12 mouse cellular contexts compared by ENCODE assay signal in genomic region chr17:14302356-14302755, GRCm38 (mm10). TPM values are rescaled to one million over a fixed set of nuclear protein-coding genes. Genes with fewer than 3 reads are reported as not detected.
A peak's percentile ranks its signal among the peaks of the same experiment; 100 is the strongest.
DNase-seq lines count a peak whose midpoint lies in the region; ATAC-seq lines count a peak whose summit lies in the region.
"Had no signal": no experiment of that assay in that cellular context is flagged by ENCODE, and none has a peak within 500 bp of the region (broad histone marks: within the 10 kb centered on the region; RNA-seq: fewer than 3 reads in every experiment).

No protein-coding gene starts in this region.

- WGBS in forebrain, embryonic 14.5 days = 34% methylated on average over 6 of the region's 6 CpGs
- WGBS in forebrain, embryonic 11.5 days = 41% methylated on average over 6 of the region's 6 CpGs
- WGBS in neural tube, embryonic 13.5 days = 14% methylated on average over 6 of the region's 6 CpGs

- no peaks in the 10 kb centered on the region for H3K27me3 ChIP-seq in forebrain, embryonic 14.5 days (replicated peaks; ENCODE audit: control insufficient read depth, insufficient read depth, low read length)
- no peaks in the 10 kb centered on the region for H3K27me3 ChIP-seq in forebrain, embryonic 11.5 days (ENCODE audit: control insufficient read depth, insufficient read depth, low read length)
- H3K27me3 ChIP-seq in neural tube, embryonic 13.5 days = no peaks in the 10 kb centered on the region
- H3K27me3 ChIP-seq: embryonic facial prominence, embryonic 13.5 days; intestine, embryonic 15.5 days had no signal

- H3K4me3 ChIP-seq in forebrain, embryonic 14.5 days (ENCODE audit: low read depth, low read length) = no peak overlapping the region
- no peak overlapping the region for H3K4me3 ChIP-seq in forebrain, embryonic 11.5 days (ENCODE audit: low read depth, low read length)
- no peak overlapping the region for H3K4me3 ChIP-seq in neural tube, embryonic 13.5 days
- H3K4me3 ChIP-seq: embryonic facial prominence, embryonic 13.5 days; heart, embryonic 13.5 days; intestine, embryonic 15.5 days had no signal

- H3K4me1 ChIP-seq in forebrain, embryonic 14.5 days (ENCODE audit: control insufficient read depth, insufficient read depth, low read length) = no peaks in the 10 kb centered on the region
- no peaks in the 10 kb centered on the region for H3K4me1 ChIP-seq in forebrain, embryonic 11.5 days (replicated peaks; ENCODE audit: control insufficient read depth, insufficient read depth, low read length)
- peaks cover 16% of the 10 kb centered on the region for H3K4me1 ChIP-seq in neural tube, embryonic 13.5 days (replicated peaks)
- H3K4me1 ChIP-seq: heart, embryonic 13.5 days; intestine, embryonic 15.5 days had no signal

- H3K27ac ChIP-seq in forebrain, embryonic 14.5 days (ENCODE audit: low read depth, low read length) = no peak overlapping the region
- no peak overlapping the region for H3K27ac ChIP-seq in forebrain, embryonic 11.5 days (ENCODE audit: low read depth, low read length)
- no peak overlapping the region for H3K27ac ChIP-seq in neural tube, embryonic 13.5 days (replicated peaks)
- H3K27ac ChIP-seq: embryonic facial prominence, embryonic 13.5 days; heart, embryonic 13.5 days; intestine, embryonic 15.5 days had no signal

- DNase-seq in forebrain, embryonic 14.5 days (ENCODE audit: low spot score) = peak; percentile 30
- no peak for DNase-seq in forebrain, embryonic 11.5 days (ENCODE audit: low spot score)
- DNase-seq in left cerebral cortex, postnatal 4 days = peak; percentile 29
- no peak for DNase-seq in left cerebral cortex, postnatal 14 days (ENCODE audit: low spot score in 2 of 2)
- peak; percentile 46 for DNase-seq in embryo, embryonic 10.5 days (ENCODE audit: low spot score)
- no peak for DNase-seq in spleen, postnatal 4 days (ENCODE audit: low spot score in 2 of 2)
- no peak for DNase-seq in urinary bladder, postnatal 25 days (ENCODE audit: low spot score)
- DNase-seq: liver had no signal

- H3K36me3 ChIP-seq in forebrain, embryonic 14.5 days (ENCODE audit: control insufficient read depth, insufficient read depth, low read length) = no peaks in the 10 kb centered on the region
- H3K36me3 ChIP-seq in forebrain, embryonic 11.5 days (ENCODE audit: control insufficient read depth, insufficient read depth, low read length) = no peaks in the 10 kb centered on the region
- no peaks in the 10 kb centered on the region for H3K36me3 ChIP-seq in neural tube, embryonic 13.5 days
- H3K36me3 ChIP-seq: embryonic facial prominence, embryonic 13.5 days; heart, embryonic 13.5 days; intestine, embryonic 15.5 days had no signal

- intact Hi-C loops in left cerebral cortex, postnatal 4 days (cut with DNase I) = no loop called here
- intact Hi-C loops in left cerebral cortex, postnatal 14 days (cut with DNase I) = no loop called here

- no peaks in the 10 kb centered on the region for H3K9me3 ChIP-seq in forebrain, embryonic 14.5 days (replicated peaks; ENCODE audit: control insufficient read depth, low read length)
- H3K9me3 ChIP-seq in forebrain, embryonic 11.5 days (ENCODE audit: control insufficient read depth, low read length) = no peaks in the 10 kb centered on the region; the same call in 1 of the 2 replicates
- no peaks in the 10 kb centered on the region for H3K9me3 ChIP-seq in neural tube, embryonic 13.5 days
- H3K9me3 ChIP-seq: embryonic facial prominence, embryonic 13.5 days; intestine, embryonic 15.5 days had no signal

- H3K4me2 ChIP-seq in forebrain, embryonic 14.5 days (ENCODE audit: low read length) = no peak overlapping the region
- no peak overlapping the region for H3K4me2 ChIP-seq in forebrain, embryonic 11.5 days (ENCODE audit: low read depth, low read length, severe bottlenecking)
- no peak overlapping the region for H3K4me2 ChIP-seq in neural tube, embryonic 13.5 days
- H3K4me2 ChIP-seq: embryonic facial prominence, embryonic 13.5 days; heart, embryonic 13.5 days; intestine, embryonic 15.5 days had no signal

- no peak for ATAC-seq in forebrain, embryonic 14.5 days
- no peak; the same call in 1 of the 2 replicates for ATAC-seq in forebrain, embryonic 11.5 days (replicated peaks; ENCODE audit: low FRiP score)
- peak; percentile 83 for ATAC-seq in neural tube, embryonic 13.5 days (ENCODE audit: low read depth)
- ATAC-seq: intestine, embryonic 15.5 days had no signal

- H3K9ac ChIP-seq in forebrain, embryonic 14.5 days (ENCODE audit: low read length) = no peak overlapping the region
- no peak overlapping the region for H3K9ac ChIP-seq in forebrain, embryonic 11.5 days (ENCODE audit: low read length)
- H3K9ac ChIP-seq in neural tube, embryonic 13.5 days = no peak overlapping the region
- H3K9ac ChIP-seq: embryonic facial prominence, embryonic 13.5 days; heart, embryonic 13.5 days; intestine, embryonic 15.5 days had no signal

RNA-seq across cellular contexts. Expression of gene Smoc2, which starts 23.1 kb away (rescaled TPM):
- 1.3 and 2.2 TPM in 2 replicates for polyA plus RNA-seq in forebrain, embryonic 14.5 days (2014; fragmentation: Nextera tagmentation; extraction: Ambion mirVana)
- polyA plus RNA-seq in forebrain, embryonic 11.5 days (2014; fragmentation: Nextera tagmentation; extraction: Ambion mirVana) = 8.2 and 10.3 TPM in 2 replicates
- 1 to 10 TPM; 3.6 to 4.1 TPM for total RNA-seq in left cerebral cortex, postnatal 4 days (2021)
- total RNA-seq in left cerebral cortex, postnatal 14 days (2021) = 1 to 10 TPM; 7.4 to 9.0 TPM
- 5.8 and 16.8 TPM in 2 replicates for polyA plus RNA-seq in neural tube, embryonic 13.5 days (2015; fragmentation: Nextera tagmentation; extraction: Ambion mirVana)

Comparison
In these comparisons a context has a peak if more than half of its experiments do, and no peak if none do; other contexts are left out.
1. DNase-seq: peak in forebrain, embryonic 14.5 days (single experiment), left cerebral cortex, postnatal 4 days (single experiment) and embryo, embryonic 10.5 days (single experiment); none in forebrain, embryonic 11.5 days (single experiment), left cerebral cortex, postnatal 14 days (0 of 2), spleen, postnatal 4 days (0 of 2) and urinary bladder, postnatal 25 days (single experiment).